Mouse (Mus musculus): ENCODE measurements around the gene Hhip.

DNA sequence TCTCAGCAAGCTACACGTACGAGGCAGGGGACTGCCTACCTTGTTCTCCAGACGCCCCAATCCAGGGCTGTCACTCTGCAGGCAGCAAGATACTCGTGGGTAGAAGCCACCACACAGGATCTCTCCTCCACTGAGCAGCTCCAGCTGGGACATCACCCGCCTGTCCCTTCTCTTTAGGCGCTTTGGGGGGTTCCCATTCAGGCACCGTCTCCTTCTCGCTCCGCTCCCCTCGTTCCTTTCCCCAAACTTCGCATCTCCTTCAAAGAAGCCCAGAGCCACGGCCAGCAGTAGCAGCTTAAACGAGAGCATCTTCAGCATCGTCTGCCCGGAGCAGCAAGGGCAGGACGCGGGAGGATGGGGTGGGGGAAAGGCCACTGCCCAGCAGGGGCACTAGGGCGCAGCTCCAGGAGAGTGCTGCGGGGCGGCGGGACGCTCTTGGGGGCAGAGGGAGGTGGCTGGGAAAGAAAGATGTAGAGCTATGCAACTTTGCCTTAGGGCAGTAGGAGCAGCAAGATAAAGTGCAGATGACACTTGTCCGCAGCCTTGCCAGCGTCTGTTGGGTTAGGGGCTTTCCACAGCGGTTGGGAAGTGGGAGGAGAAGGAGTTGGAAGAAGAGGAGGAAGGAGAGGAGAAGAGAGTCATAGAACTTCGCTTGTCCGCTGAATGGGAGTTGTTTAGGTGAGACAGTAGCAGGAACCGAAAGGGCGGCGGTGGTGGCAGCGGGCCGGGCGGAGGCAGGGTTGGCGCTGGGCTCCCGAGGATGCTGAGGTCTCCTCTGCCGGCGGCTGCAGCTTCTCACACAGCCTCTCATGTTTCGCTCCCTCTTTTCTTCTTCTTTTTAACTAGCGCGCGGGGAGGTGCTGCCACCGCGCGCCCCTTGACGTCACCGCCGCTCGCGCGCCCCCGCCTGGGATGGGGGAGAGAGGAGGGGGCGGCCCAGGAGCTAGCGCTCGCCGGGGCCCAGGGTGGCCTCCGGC is at the start of gene Hhip:
- TF ChIP-seq CTCF (IDR thresholded peaks at IDR 0.05; ENCODE audit: borderline replicate concordance, extremely low read depth, insufficient read depth, insufficient read length) (no peak), POLR2A (IDR thresholded peaks at IDR 0.05; ENCODE audit: borderline replicate concordance, extremely low read depth, insufficient read depth, insufficient read length, poor library complexity, severe bottlenecking) (no peak)

Data from brain, embryonic 14.5 days (tissue).